Mouse (Mus musculus): Measurements from ENCODE around the gene Slc6a16. TPM values are rescaled to one million over a fixed set of nuclear protein-coding genes. Genes with fewer than 3 reads are reported as not detected.

Slc6a16 gene
- polyA plus RNA-seq, 1 experiment from 2014 or later = 0.16 TPM

Other genes starting within 250 kb of the Slc6a16 start
- gene Irf3, start 243.4 kb upstream of the Slc6a16 start, polyA plus RNA-seq (2014; fragmentation: Nextera tagmentation; extraction: Ambion mirVana) = 46.7 and 54.0 TPM in 2 replicates
- 11.8 and 15.4 TPM in 2 replicates for gene Bcl2l12, start 242.4 kb upstream of the Slc6a16 start, polyA plus RNA-seq (2014; fragmentation: Nextera tagmentation; extraction: Ambion mirVana)
- gene Scaf1, start 224.7 kb upstream of the Slc6a16 start, polyA plus RNA-seq (2014; fragmentation: Nextera tagmentation; extraction: Ambion mirVana) = 60.6 and 61.2 TPM in 2 replicates
- 9.7 and 13.2 TPM in 2 replicates for gene Rras, start 223.1 kb upstream of the Slc6a16 start, polyA plus RNA-seq (2014; fragmentation: Nextera tagmentation; extraction: Ambion mirVana)
- 19.5 and 21.4 TPM in 2 replicates for gene Prr12, start 188.2 kb upstream of the Slc6a16 start, polyA plus RNA-seq (2014; fragmentation: Nextera tagmentation; extraction: Ambion mirVana)
- gene Nosip, start 178.7 kb upstream of the Slc6a16 start, polyA plus RNA-seq (2014; fragmentation: Nextera tagmentation; extraction: Ambion mirVana) = 55.3 and 65.9 TPM in 2 replicates
- gene Prrg2, start 178.4 kb upstream of the Slc6a16 start, polyA plus RNA-seq (2014; fragmentation: Nextera tagmentation; extraction: Ambion mirVana) = 10.1 and 12.2 TPM in 2 replicates
- 31.2 and 59.3 TPM in 2 replicates for gene Rcn3, start 148.9 kb upstream of the Slc6a16 start, polyA plus RNA-seq (2014; fragmentation: Nextera tagmentation; extraction: Ambion mirVana)
- gene Fcgrt, start 137.2 kb upstream of the Slc6a16 start, polyA plus RNA-seq (2014; fragmentation: Nextera tagmentation; extraction: Ambion mirVana) = 4.8 and 21.8 TPM in 2 replicates
- 915 and 960 TPM in 2 replicates for gene Rps11, start 116.6 kb upstream of the Slc6a16 start, polyA plus RNA-seq (2014; fragmentation: Nextera tagmentation; extraction: Ambion mirVana)
- gene Rpl13a, start 112.3 kb upstream of the Slc6a16 start, polyA plus RNA-seq (2014; fragmentation: Nextera tagmentation; extraction: Ambion mirVana) = 746 and 846 TPM in 2 replicates
- gene Gm45713, start 104.9 kb upstream of the Slc6a16 start, polyA plus RNA-seq (2014; fragmentation: Nextera tagmentation; extraction: Ambion mirVana) = 0.53 TPM in 1 of 2 replicates, not detected in the other
- gene Flt3l, start 104.7 kb upstream of the Slc6a16 start, polyA plus RNA-seq (2014; fragmentation: Nextera tagmentation; extraction: Ambion mirVana) = 0.50 and 1.4 TPM in 2 replicates
- 92.8 and 96.2 TPM in 2 replicates for gene Pih1d1, start 86.8 kb upstream of the Slc6a16 start, polyA plus RNA-seq (2014; fragmentation: Nextera tagmentation; extraction: Ambion mirVana)
- 21.2 and 24.1 TPM in 2 replicates for gene Aldh16a1, start 86.5 kb upstream of the Slc6a16 start, polyA plus RNA-seq (2014; fragmentation: Nextera tagmentation; extraction: Ambion mirVana)
- 0.39 and 0.62 TPM in 2 replicates for gene Slc17a7, start 77.1 kb upstream of the Slc6a16 start, polyA plus RNA-seq (2014; fragmentation: Nextera tagmentation; extraction: Ambion mirVana)
- not detected in 2 replicates for gene Gfy, start 61.5 kb upstream of the Slc6a16 start, polyA plus RNA-seq (2014; fragmentation: Nextera tagmentation; extraction: Ambion mirVana)
- 0.68 and 1.4 TPM in 2 replicates for gene Pth2, start 60.1 kb upstream of the Slc6a16 start, polyA plus RNA-seq (2014; fragmentation: Nextera tagmentation; extraction: Ambion mirVana)
- 0.33 and 0.34 TPM in 2 replicates for gene Ccdc155, start 36.2 kb upstream of the Slc6a16 start, polyA plus RNA-seq (2014; fragmentation: Nextera tagmentation; extraction: Ambion mirVana)
- gene Dkkl1, start 28.9 kb upstream of the Slc6a16 start, polyA plus RNA-seq (2014; fragmentation: Nextera tagmentation; extraction: Ambion mirVana) = 2.4 and 2.7 TPM in 2 replicates
- gene Tead2, start 25.3 kb upstream of the Slc6a16 start, polyA plus RNA-seq (2014; fragmentation: Nextera tagmentation; extraction: Ambion mirVana) = 38.4 and 59.7 TPM in 2 replicates
- 0.76 and 1.0 TPM in 2 replicates for gene Cd37, start 2.0 kb upstream of the Slc6a16 start, polyA plus RNA-seq (2014; fragmentation: Nextera tagmentation; extraction: Ambion mirVana)
- not detected in 2 replicates for gene Slc6a21, start 36.4 kb downstream of the Slc6a16 start, polyA plus RNA-seq (2014; fragmentation: Nextera tagmentation; extraction: Ambion mirVana)
- 8.4 and 9.5 TPM in 2 replicates for gene Trpm4, start 92.7 kb downstream of the Slc6a16 start, polyA plus RNA-seq (2014; fragmentation: Nextera tagmentation; extraction: Ambion mirVana)
- not detected in 2 replicates for gene Hrc, start 94.2 kb downstream of the Slc6a16 start, polyA plus RNA-seq (2014; fragmentation: Nextera tagmentation; extraction: Ambion mirVana)
- gene Ppfia3, start 125.9 kb downstream of the Slc6a16 start, polyA plus RNA-seq (2014; fragmentation: Nextera tagmentation; extraction: Ambion mirVana) = 26.9 and 28.0 TPM in 2 replicates
- 11.6 and 26.5 TPM in 2 replicates for gene Lin7b, start 129.5 kb downstream of the Slc6a16 start, polyA plus RNA-seq (2014; fragmentation: Nextera tagmentation; extraction: Ambion mirVana)
- 80.6 and 135 TPM in 2 replicates for gene Snrnp70, start 154.7 kb downstream of the Slc6a16 start, polyA plus RNA-seq (2014; fragmentation: Nextera tagmentation; extraction: Ambion mirVana)
- not detected in 2 replicates for gene Kcna7, start 164.6 kb downstream of the Slc6a16 start, polyA plus RNA-seq (2014; fragmentation: Nextera tagmentation; extraction: Ambion mirVana)
- gene Ntf5, start 172.6 kb downstream of the Slc6a16 start, polyA plus RNA-seq (2014; fragmentation: Nextera tagmentation; extraction: Ambion mirVana) = not detected in 2 replicates
- gene Lhb, start 179.7 kb downstream of the Slc6a16 start, polyA plus RNA-seq (2014; fragmentation: Nextera tagmentation; extraction: Ambion mirVana) = 0.34 TPM in 1 of 2 replicates, not detected in the other
- 15.5 TPM in 2 replicates for gene Gys1, start 193.8 kb downstream of the Slc6a16 start, polyA plus RNA-seq (2014; fragmentation: Nextera tagmentation; extraction: Ambion mirVana)
- gene Ruvbl2, start 197.0 kb downstream of the Slc6a16 start, polyA plus RNA-seq (2014; fragmentation: Nextera tagmentation; extraction: Ambion mirVana) = 110 and 114 TPM in 2 replicates
- gene Ftl1, start 218.8 kb downstream of the Slc6a16 start, polyA plus RNA-seq (2014; fragmentation: Nextera tagmentation; extraction: Ambion mirVana) = 5,898 and 6,785 TPM in 2 replicates
- gene Bax, start 225.8 kb downstream of the Slc6a16 start, polyA plus RNA-seq (2014; fragmentation: Nextera tagmentation; extraction: Ambion mirVana) = 107 and 182 TPM in 2 replicates
- 0.13 and 0.32 TPM in 2 replicates for gene Tulp2, start 240.8 kb downstream of the Slc6a16 start, polyA plus RNA-seq (2014; fragmentation: Nextera tagmentation; extraction: Ambion mirVana)
- not detected in 2 replicates for gene Gm45808, start 245.7 kb downstream of the Slc6a16 start, polyA plus RNA-seq (2014; fragmentation: Nextera tagmentation; extraction: Ambion mirVana)
- 3.1 and 3.2 TPM in 2 replicates for gene Dhdh, start 247.7 kb downstream of the Slc6a16 start, polyA plus RNA-seq (2014; fragmentation: Nextera tagmentation; extraction: Ambion mirVana)